Comparison of ENCODE assay signal across 28 mouse cellular contexts in the genomic region with DNA sequence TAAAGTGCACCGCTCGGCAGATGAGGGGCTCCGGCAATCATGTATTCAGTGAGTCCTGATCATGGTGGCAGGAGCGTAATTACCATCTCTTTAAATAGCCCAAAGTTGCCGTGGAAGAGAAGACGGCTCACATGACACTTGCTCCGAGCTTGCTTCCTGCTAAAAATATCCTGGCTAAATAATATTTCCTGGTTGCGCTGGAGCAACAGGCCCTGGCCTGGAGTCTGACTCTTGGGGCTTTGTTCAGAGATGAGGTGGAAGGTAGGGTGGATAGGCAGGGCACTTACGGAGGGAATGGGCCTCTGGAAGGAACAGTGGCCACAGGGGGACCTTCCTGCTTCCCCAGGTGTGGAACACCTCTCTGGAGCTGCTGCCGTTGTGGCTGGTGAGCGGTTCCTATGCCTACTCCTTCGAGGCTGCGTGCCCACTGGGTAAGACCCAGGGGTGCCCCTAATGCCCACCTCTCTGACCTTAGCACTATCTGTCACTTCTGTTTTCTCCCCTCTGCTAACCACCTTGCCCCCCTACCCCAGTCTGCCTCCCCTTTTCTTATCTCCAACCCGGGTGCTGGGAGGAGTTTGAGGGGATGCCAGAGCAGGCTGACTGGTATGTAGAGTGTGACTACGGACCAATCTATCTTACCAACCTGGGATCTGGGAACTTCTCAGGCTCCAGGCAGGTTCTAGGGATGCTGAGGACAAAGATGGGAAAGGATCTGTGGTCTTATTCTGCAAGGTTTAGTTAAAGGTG. TPM values are rescaled to one million over a fixed set of nuclear protein-coding genes. Genes with fewer than 3 reads are reported as not detected.
DNase-seq lines count a peak whose midpoint lies in the region; ATAC-seq and TF ChIP-seq lines count a peak whose summit lies in the region.
"Had no signal": no experiment of that assay in that cellular context is flagged by ENCODE, and none has a peak within 500 bp of the region (broad histone marks: within the 10 kb centered on the region; RNA-seq: fewer than 3 reads in every experiment).

No protein-coding gene starts in this region.

- no peak overlapping the region for H3K27ac ChIP-seq in forebrain, postnatal 0 days (ENCODE audit: low read depth, low read length)
- H3K27ac ChIP-seq in forebrain, embryonic 13.5 days: no peak overlapping the region
- 0 out of 2 replicates have a peak overlapping the region, but pooled peaks have one; percentile 6 for H3K27ac ChIP-seq in brown adipose tissue, adult 24 weeks (replicated peaks; ENCODE audit: low read depth, low read length)
- H3K27ac ChIP-seq in heart, embryonic 10.5 days: peak overlapping the region; percentile 87
- H3K27ac ChIP-seq in heart, postnatal 0 days (ENCODE audit: low read depth): peak overlapping the region; percentile 94
- H3K27ac ChIP-seq in hindbrain, postnatal 0 days: no peak overlapping the region
- H3K27ac ChIP-seq: embryonic facial prominence, embryonic 10.5 days; kidney, postnatal 0 days; midbrain, embryonic 12.5 days; neural tube, embryonic 13.5 days; stomach, embryonic 15.5 days had no signal

- ATAC-seq in forebrain, postnatal 0 days: peak; percentile 48
- no peak for ATAC-seq in forebrain, embryonic 13.5 days
- peak; percentile 72 for ATAC-seq in heart, postnatal 0 days (ENCODE audit: insufficient read depth, low read depth)
- no peak for ATAC-seq in hindbrain, postnatal 0 days
- ATAC-seq: liver, postnatal 0 days; Patski had no signal

- TF ChIP-seq CTCF in forebrain, postnatal 0 days (IDR thresholded peaks at IDR 0.05; ENCODE audit: low read depth): no peak
- TF ChIP-seq CTCF in heart, postnatal 0 days (IDR thresholded peaks at IDR 0.05; ENCODE audit: low read depth): no peak
- no peak for TF ChIP-seq CTCF in hindbrain, postnatal 0 days (IDR thresholded peaks at IDR 0.05; ENCODE audit: low read depth)

- H3K36me3 ChIP-seq in forebrain, postnatal 0 days (ENCODE audit: insufficient read depth): no peaks in the 10 kb centered on the region
- H3K36me3 ChIP-seq in forebrain, embryonic 13.5 days (ENCODE audit: poor library complexity, severe bottlenecking): no peaks in the 10 kb centered on the region
- H3K36me3 ChIP-seq in heart, embryonic 10.5 days: no peaks in the 10 kb centered on the region
- H3K36me3 ChIP-seq in heart, postnatal 0 days (replicated peaks; ENCODE audit: control insufficient read depth, insufficient read depth, low read length): no peaks in the 10 kb centered on the region
- H3K36me3 ChIP-seq in hindbrain, postnatal 0 days (ENCODE audit: insufficient read depth, low read length): no peaks in the 10 kb centered on the region
- H3K36me3 ChIP-seq: embryonic facial prominence, embryonic 10.5 days; midbrain, embryonic 12.5 days; neural tube, embryonic 13.5 days; stomach, embryonic 15.5 days had no signal

- H3K4me1 ChIP-seq in forebrain, postnatal 0 days (ENCODE audit: insufficient read depth): no peaks in the 10 kb centered on the region
- peaks cover 4% of the 10 kb centered on the region; the same call in 1 of the 2 replicates for H3K4me1 ChIP-seq in forebrain, embryonic 13.5 days
- H3K4me1 ChIP-seq in brown adipose tissue, adult 24 weeks (ENCODE audit: control insufficient read depth, insufficient read depth, insufficient read length, low read length): no peaks in the 10 kb centered on the region
- H3K4me1 ChIP-seq in heart, embryonic 10.5 days: peaks cover 59% of the 10 kb centered on the region
- H3K4me1 ChIP-seq in heart, postnatal 0 days (ENCODE audit: control insufficient read depth, insufficient read depth): peaks cover 10% of the 10 kb centered on the region; the same call in 1 of the 2 replicates
- H3K4me1 ChIP-seq in hindbrain, postnatal 0 days (ENCODE audit: insufficient read depth, low read length): no peaks in the 10 kb centered on the region

- DNase-seq in forebrain, postnatal 0 days: no peak
- DNase-seq in heart, embryonic 10.5 days (ENCODE audit: low spot score): no peak
- DNase-seq in heart, postnatal 0 days (ENCODE audit: low spot score): peak; percentile 85
- no peak for DNase-seq in hindbrain, postnatal 0 days (ENCODE audit: low spot score)
- DNase-seq in adipocyte (ENCODE audit: low spot score): no peak
- DNase-seq in natural killer cell, adult 2 months (ENCODE audit: low spot score in 2 of 2): no peak
- DNase-seq: adrenal gland, postnatal 10 days; cerebellum, adult 18-20 months; kidney, adult 11 months; liver, postnatal 0 days; lung, postnatal 10 days; spleen, adult 18-20 months; thymus, adult 18-20 months had no signal

- TF ChIP-seq EP300 in heart, postnatal 0 days (IDR thresholded peaks at IDR 0.05; ENCODE audit: low read depth): peak; percentile 75; the same call in 1 of the 2 replicates

- no peak overlapping the region for H3K4me3 ChIP-seq in forebrain, postnatal 0 days (ENCODE audit: low read depth, low read length)
- no peak overlapping the region for H3K4me3 ChIP-seq in forebrain, embryonic 13.5 days
- no peak overlapping the region for H3K4me3 ChIP-seq in brown adipose tissue, adult 24 weeks (ENCODE audit: insufficient read depth, low read depth, low read length)
- H3K4me3 ChIP-seq in heart, embryonic 10.5 days: peak overlapping the region; percentile 42
- peak overlapping the region; percentile 15 for H3K4me3 ChIP-seq in heart, postnatal 0 days (ENCODE audit: low read depth, low read length)
- no peak overlapping the region for H3K4me3 ChIP-seq in hindbrain, postnatal 0 days (ENCODE audit: low read length)
- H3K4me3 ChIP-seq: embryonic facial prominence, embryonic 10.5 days; midbrain, embryonic 12.5 days; neural tube, embryonic 13.5 days; stomach, embryonic 15.5 days had no signal

- no peaks in the 10 kb centered on the region for H3K27me3 ChIP-seq in forebrain, postnatal 0 days (ENCODE audit: insufficient read depth, low read length)
- peaks cover 4% of the 10 kb centered on the region; the same call in 1 of the 2 replicates for H3K27me3 ChIP-seq in forebrain, embryonic 13.5 days
- peaks cover 13% of the 10 kb centered on the region for H3K27me3 ChIP-seq in heart, embryonic 10.5 days (ENCODE audit: insufficient read depth, poor library complexity, severe bottlenecking)
- no peaks in the 10 kb centered on the region for H3K27me3 ChIP-seq in heart, postnatal 0 days (ENCODE audit: control insufficient read depth, insufficient read depth, low read length)
- H3K27me3 ChIP-seq in hindbrain, postnatal 0 days (ENCODE audit: insufficient read depth, low read length): no peaks in the 10 kb centered on the region
- H3K27me3 ChIP-seq: Patski; stomach, embryonic 15.5 days had no signal

- H3K9ac ChIP-seq in forebrain, postnatal 0 days: no peak overlapping the region
- no peak overlapping the region for H3K9ac ChIP-seq in forebrain, embryonic 13.5 days
- H3K9ac ChIP-seq in heart, postnatal 0 days (replicated peaks; ENCODE audit: low read depth, low read length): peak overlapping the region; percentile 58
- no peak overlapping the region for H3K9ac ChIP-seq in hindbrain, postnatal 0 days (replicated peaks; ENCODE audit: low read length)
- H3K9ac ChIP-seq: liver, postnatal 0 days; midbrain, embryonic 12.5 days; neural tube, embryonic 13.5 days; stomach, embryonic 15.5 days had no signal

- no peak overlapping the region for H3K4me2 ChIP-seq in forebrain, postnatal 0 days (ENCODE audit: low read depth)
- H3K4me2 ChIP-seq in forebrain, embryonic 13.5 days: no peak overlapping the region
- peak overlapping the region; percentile 48 for H3K4me2 ChIP-seq in heart, postnatal 0 days (ENCODE audit: low read depth, low read length)
- H3K4me2 ChIP-seq in hindbrain, postnatal 0 days (ENCODE audit: low read depth, low read length): no peak overlapping the region
- H3K4me2 ChIP-seq: midbrain, embryonic 12.5 days; neural tube, embryonic 13.5 days; stomach, embryonic 15.5 days had no signal

- H3K9me3 ChIP-seq in forebrain, postnatal 0 days (ENCODE audit: low read length): no peaks in the 10 kb centered on the region
- H3K9me3 ChIP-seq in forebrain, embryonic 13.5 days (replicated peaks): no peaks in the 10 kb centered on the region
- H3K9me3 ChIP-seq in heart, embryonic 10.5 days: no peaks in the 10 kb centered on the region
- no peaks in the 10 kb centered on the region for H3K9me3 ChIP-seq in heart, postnatal 0 days (replicated peaks; ENCODE audit: control insufficient read depth, low read length)
- no peaks in the 10 kb centered on the region for H3K9me3 ChIP-seq in hindbrain, postnatal 0 days (ENCODE audit: low read length)
- H3K9me3 ChIP-seq: embryonic facial prominence, embryonic 10.5 days; midbrain, embryonic 12.5 days; neural tube, embryonic 13.5 days; stomach, embryonic 15.5 days had no signal

- 77% methylated on average over 15 of the region's 15 CpGs for WGBS in forebrain, postnatal 0 days
- 85% methylated on average over 15 of the region's 15 CpGs for WGBS in forebrain, embryonic 13.5 days
- WGBS in heart, embryonic 10.5 days: 63% methylated on average over 15 of the region's 15 CpGs
- WGBS in heart, postnatal 0 days: 35% methylated on average over 15 of the region's 15 CpGs
- WGBS in hindbrain, postnatal 0 days: 84% methylated on average over 15 of the region's 15 CpGs

RNA-seq across cellular contexts. Expression of gene Gm572, which starts 24.1 kb away (rescaled TPM):
- total RNA-seq in forebrain, postnatal 0 days (2014; rRNA removed): not detected in 2 replicates
- not detected in 2 replicates for polyA plus RNA-seq in forebrain, postnatal 0 days (2015; fragmentation: Nextera tagmentation; extraction: Ambion mirVana)
- not detected in 2 replicates for polyA plus RNA-seq in forebrain, embryonic 13.5 days (2015; fragmentation: Nextera tagmentation; extraction: Ambion mirVana)
- polyA plus RNA-seq in brown adipose tissue, adult 24 weeks (2012; ENCODE audit: insufficient read depth, insufficient read length, missing spikeins): not detected in 2 replicates
- not detected in 2 replicates for polyA plus RNA-seq in heart, embryonic 10.5 days (2016; fragmentation: Nextera tagmentation; extraction: Ambion mirVana)
- total RNA-seq in heart, postnatal 0 days (2014; rRNA removed; ENCODE audit: low replicate concordance): 0.15 and 1.0 TPM in 2 replicates
- 0.36 and 0.70 TPM in 2 replicates for polyA plus RNA-seq in heart, postnatal 0 days (2015; fragmentation: Nextera tagmentation; extraction: Ambion mirVana)
- total RNA-seq in hindbrain, postnatal 0 days (2014; rRNA removed): not detected in 2 replicates
- not detected in 2 replicates for polyA plus RNA-seq in hindbrain, postnatal 0 days (2015; fragmentation: Nextera tagmentation; extraction: Ambion mirVana)
- total RNA-seq: layer of hippocampus, adult 8-10 months; left cerebral cortex, postnatal 25 days; liver, adult 2 months; megakaryocyte progenitor cell, adult 5-6 weeks; monocyte, adult 5-6 weeks had no signal
- polyA plus RNA-seq: embryonic facial prominence, embryonic 10.5 days; forebrain, embryonic 11.5 days; frontal cortex, adult 2 months; kidney, postnatal 0 days; liver, adult 2 months; liver, postnatal 0 days; midbrain, embryonic 12.5 days; neural tube, embryonic 13.5 days; Patski had no signal

RNA-seq across cellular contexts. Expression of gene Tardbp, which starts 40.4 kb away (rescaled TPM):
- total RNA-seq in forebrain, postnatal 0 days (2014; rRNA removed): 107 and 159 TPM in 2 replicates
- 101 and 104 TPM in 2 replicates for polyA plus RNA-seq in forebrain, postnatal 0 days (2015; fragmentation: Nextera tagmentation; extraction: Ambion mirVana)
- 364 and 366 TPM in 2 replicates for polyA plus RNA-seq in forebrain, embryonic 13.5 days (2015; fragmentation: Nextera tagmentation; extraction: Ambion mirVana)
- 132 and 193 TPM in 2 replicates for polyA plus RNA-seq in brown adipose tissue, adult 24 weeks (2012; ENCODE audit: insufficient read depth, insufficient read length, missing spikeins)
- 238 and 301 TPM in 2 replicates for polyA plus RNA-seq in heart, embryonic 10.5 days (2016; fragmentation: Nextera tagmentation; extraction: Ambion mirVana)
- 69.0 and 89.9 TPM in 2 replicates for total RNA-seq in heart, postnatal 0 days (2014; rRNA removed; ENCODE audit: low replicate concordance)
- 93.5 and 100 TPM in 2 replicates for polyA plus RNA-seq in heart, postnatal 0 days (2015; fragmentation: Nextera tagmentation; extraction: Ambion mirVana)
- total RNA-seq in hindbrain, postnatal 0 days (2014; rRNA removed): 160 and 205 TPM in 2 replicates
- polyA plus RNA-seq in hindbrain, postnatal 0 days (2015; fragmentation: Nextera tagmentation; extraction: Ambion mirVana): 116 and 121 TPM in 2 replicates

Comparison
In these comparisons a context has a peak if more than half of its experiments do, and no peak if none do; other contexts are left out.
1. ATAC-seq: peak in forebrain, postnatal 0 days (single experiment) and heart, postnatal 0 days (single experiment); none in forebrain, embryonic 13.5 days (single experiment) and hindbrain, postnatal 0 days (single experiment).
2. H3K27ac ChIP-seq: peak in brown adipose tissue, adult 24 weeks (single experiment), heart, embryonic 10.5 days (single experiment) and heart, postnatal 0 days (single experiment); none in forebrain, postnatal 0 days (single experiment), forebrain, embryonic 13.5 days (single experiment) and hindbrain, postnatal 0 days (single experiment).
3. H3K4me3 ChIP-seq: peak in heart, embryonic 10.5 days (single experiment) and heart, postnatal 0 days (single experiment); none in forebrain, postnatal 0 days (single experiment), forebrain, embryonic 13.5 days (single experiment), brown adipose tissue, adult 24 weeks (single experiment) and hindbrain, postnatal 0 days (single experiment).